Mouse (Mus musculus) activated CD4-positive, CD25-positive, alpha-beta regulatory T cell, adult 9 weeks (primary cell): Measurements from ENCODE around the gene Olfr463. TPM values are rescaled to one million over a fixed set of nuclear protein-coding genes. Genes with fewer than 3 reads are reported as not detected.

Experiments used
- polyA plus RNA-seq: library from polyadenylated mRNA; unstranded; fragments of 100-300 nt; shearing (Covaris generic); gene quantifications from one replicate; pipeline ENCODE4 v1.2.1, GENCODE M21; 2017

The Olfr463 gene
- polyA plus RNA-seq: not detected

GRCm38 (mm10) chr11:87897287-87897686, at the start of gene Olfr463:
Olfr463 (minus strand) TSS chr11:87897387.

GRCm38 (mm10) chr11:87920966-87921365, 23.8 kb upstream of the Olfr463 start, which contains the start of gene Olfr464:
Olfr464 (minus strand) TSS chr11:87920967.

GRCm38 (mm10) chr11:87892168-87892567, 5.0 kb downstream of the Olfr463 start, which contains the start of gene Olfr462:
Olfr462 (minus strand) TSS chr11:87892268.

GRCm38 (mm10) chr11:87875436-87875835, 21.8 kb downstream of the Olfr463 start, which contains the start of gene Epx:
Epx (minus strand) TSS chr11:87875536.

GRCm38 (mm10) chr11:87852690-87853596, 44.2 kb downstream of the Olfr463 start, which contains the start of gene Mks1:
Mks1 (plus strand) TSS chr11:87853215.

Other genes with a start within 250 kb of the Olfr463 start
- gene Rnf43, start 234.7 kb downstream of the Olfr463 start, polyA plus RNA-seq: 44.6 TPM
- 518 TPM for gene Supt4a, start 159.8 kb downstream of the Olfr463 start, polyA plus RNA-seq
- gene Tspoap1, start 136.8 kb downstream of the Olfr463 start, polyA plus RNA-seq: 6.9 TPM
- gene Mpo, start 103.8 kb downstream of the Olfr463 start, polyA plus RNA-seq: not detected
- gene Lpo, start 69.1 kb downstream of the Olfr463 start, polyA plus RNA-seq: not detected
- 15.2 TPM for gene Mks1, start 44.2 kb downstream of the Olfr463 start, polyA plus RNA-seq
- not detected for gene Epx, start 21.9 kb downstream of the Olfr463 start, polyA plus RNA-seq
- gene Olfr462, start 5.1 kb downstream of the Olfr463 start, polyA plus RNA-seq: not detected
- gene Olfr464, start 23.6 kb upstream of the Olfr463 start, polyA plus RNA-seq: not detected
- 8.5 TPM for gene Dynll2, start 90.1 kb upstream of the Olfr463 start, polyA plus RNA-seq
- 83.7 TPM for gene Srsf1, start 150.0 kb upstream of the Olfr463 start, polyA plus RNA-seq
- gene Vezf1, start 170.9 kb upstream of the Olfr463 start, polyA plus RNA-seq: 32.9 TPM
- gene Cuedc1, start 200.7 kb upstream of the Olfr463 start, polyA plus RNA-seq: 5.5 TPM